Mouse (Mus musculus) forebrain, embryonic 12.5 days (tissue): ENCODE results near the gene Sgms2. TPM values are rescaled to one million over a fixed set of nuclear protein-coding genes. Genes with fewer than 3 reads are reported as not detected.

Experiments
- ATAC-seq: fragments of 200-750 bp; cut with Nextera tagmentation; 2 replicates; pipeline ENCODE4 v1.8.0; 2017; ENCODE audit warnings: moderate TSS enrichment; ENCODE audit not compliant: low FRiP score
- H3K27ac ChIP-seq: fragments of 300-500 bp; sonication (generic); 2 replicates; pipeline ENCODE4 v1.5.1; 2016; ENCODE audit warnings: mild to moderate bottlenecking
- H3K27me3 ChIP-seq: fragments of 300-500 bp; sonication (generic); 2 replicates; pipeline ENCODE4 v1.6.1; 2016; ENCODE audit warnings: mild to moderate bottlenecking
- H3K36me3 ChIP-seq: fragments of 300-500 bp; sonication (generic); replicated peaks from 2 replicates; pipeline ENCODE4 v1.6.1; 2016; ENCODE audit warnings: mild to moderate bottlenecking
- H3K4me1 ChIP-seq: fragments of 300-500 bp; sonication (generic); 2 replicates; pipeline ENCODE4 v1.6.1; 2016
- H3K4me2 ChIP-seq: fragments of 300-500 bp; sonication (generic); 2 replicates; pipeline ENCODE4 v1.6.1; 2016; ENCODE audit warnings: mild to moderate bottlenecking, moderate library complexity
- H3K4me3 ChIP-seq: fragments of 300-500 bp; sonication (generic); replicated peaks from 2 replicates; pipeline ENCODE4 v1.5.1; 2016; ENCODE audit warnings: mild to moderate bottlenecking
- H3K9ac ChIP-seq: fragments of 300-500 bp; sonication (generic); 2 replicates; pipeline ENCODE4 v1.6.1; 2016; ENCODE audit warnings: mild to moderate bottlenecking
- H3K9me3 ChIP-seq: fragments of 300-500 bp; sonication (generic); 2 replicates; pipeline ENCODE4 v1.6.1; 2016
- WGBS: fragments of 180-500 bp; shearing (Covaris S2); methylation state at CpG from one replicate; pipeline ENCODE4 v1.1.7; 2016; 5-methylcytosine and 5-hydroxymethylcytosine counted together
- polyA plus RNA-seq: library from polyadenylated mRNA; unstranded; fragments of >200 nt; fragmentation: Nextera tagmentation; extraction: Ambion mirVana; gene quantifications from 2 replicates; pipeline ENCODE4 v1.2.1, GENCODE M21; 2016

Gene Sgms2
- polyA plus RNA-seq, 1 experiment from 2014 or later = 1.00 TPM

GRCm38 (mm10) chr3:131501677-131502370, 10.6 kb upstream of the Sgms2 start:
- H3K9me3 ChIP-seq = no peaks in the 10 kb centered on the region
- H3K4me3 ChIP-seq = no peak overlapping the region
- 57% methylated on average over 10 of the region's 10 CpGs for WGBS
- no peaks in the 10 kb centered on the region for H3K36me3 ChIP-seq
- H3K9ac ChIP-seq = no peak overlapping the region
- H3K4me2 ChIP-seq = no peak overlapping the region
- H3K4me1 ChIP-seq = 0 out of 2 replicates have a peak, but pooled peaks cover 3% of the 10 kb centered on the region
- ATAC-seq = no peak
- no peak overlapping the region for H3K27ac ChIP-seq
- no peaks in the 10 kb centered on the region for H3K27me3 ChIP-seq

- Histone ChIP-seq H3K9ac (no peak overlapping the region), H3K36me3 (no peaks in the 10 kb centered on the region), H3K4me3 (no peak overlapping the region), H3K4me2 (no peak overlapping the region), H3K27me3 (no peaks in the 10 kb centered on the region), H3K9me3 (no peaks in the 10 kb centered on the region), H3K27ac (no peak overlapping the region), H3K4me1 (0 out of 2 replicates have a peak, but pooled peaks cover 3% of the 10 kb centered on the region)
- no peak for ATAC-seq
- WGBS = 90% methylated on average over 6 of the region's 6 CpGs
Observed at GRCm38 (mm10) chr3:131499651-131500050, 8.4 kb upstream of the Sgms2 start.

GRCm38 (mm10) chr3:131496506-131497122, 5.4 kb upstream of the Sgms2 start:
- Histone ChIP-seq H3K4me1 (no peaks in the 10 kb centered on the region), H3K9me3 (no peaks in the 10 kb centered on the region), H3K4me2 (no peak overlapping the region), H3K36me3 (no peaks in the 10 kb centered on the region), H3K4me3 (no peak overlapping the region), H3K27me3 (peaks cover 12% of the 10 kb centered on the region), H3K27ac (no peak overlapping the region), H3K9ac (no peak overlapping the region)
- 0 out of 2 replicates have a peak, but pooled peaks have one; percentile 44 for ATAC-seq
- WGBS = 42% methylated on average over 10 of the region's 10 CpGs

- no peak for ATAC-seq
- Histone ChIP-seq H3K36me3 (no peaks in the 10 kb centered on the region), H3K4me1 (peaks cover 7% of the 10 kb centered on the region), H3K4me2 (no peak overlapping the region), H3K9me3 (no peaks in the 10 kb centered on the region), H3K4me3 (no peak overlapping the region), H3K27ac (no peak overlapping the region), H3K9ac (no peak overlapping the region), H3K27me3 (peaks cover 26% of the 10 kb centered on the region)
- 90% methylated on average over 1 of the region's 1 CpGs for WGBS
Observed at GRCm38 (mm10) chr3:131495076-131495475, 3.9 kb upstream of the Sgms2 start.

GRCm38 (mm10) chr3:131493194-131493593, 2.0 kb upstream of the Sgms2 start:
- Histone ChIP-seq H3K4me2 (no peak overlapping the region), H3K4me3 (no peak overlapping the region), H3K4me1 (peaks cover 13% of the 10 kb centered on the region), H3K9ac (no peak overlapping the region), H3K36me3 (no peaks in the 10 kb centered on the region), H3K27me3 (peaks cover 44% of the 10 kb centered on the region), H3K27ac (no peak overlapping the region), H3K9me3 (no peaks in the 10 kb centered on the region)
- no peak for ATAC-seq
- WGBS = 77% methylated on average over 6 of the region's 6 CpGs

- no peak for ATAC-seq
Observed at GRCm38 (mm10) chr3:131491980-131492379, 769 bp upstream of the Sgms2 start.

GRCm38 (mm10) chr3:131490143-131490908, 885 bp downstream of the Sgms2 start:
- WGBS = under 1% methylated on average over 64 of the region's 78 CpGs
- peak overlapping the region; percentile 75 for H3K9ac ChIP-seq
- H3K9me3 ChIP-seq = no peaks in the 10 kb centered on the region
- H3K27me3 ChIP-seq = peaks cover 56% of the 10 kb centered on the region
- peaks cover 17% of the 10 kb centered on the region for H3K4me1 ChIP-seq
- peak; percentile 89 for ATAC-seq
- H3K4me2 ChIP-seq = peak overlapping the region; percentile 95
- 0 out of 2 replicates have a peak overlapping the region, but pooled peaks have one; percentile 8 for H3K27ac ChIP-seq
- peak overlapping the region; percentile 77 for H3K4me3 ChIP-seq
- H3K36me3 ChIP-seq = no peaks in the 10 kb centered on the region

More at GRCm38 (mm10) chr3:131491980-131492379, 769 bp upstream of the Sgms2 start:
- Histone ChIP-seq H3K27ac (no peak overlapping the region), H3K4me2 (no peak overlapping the region), H3K4me3 (no peak overlapping the region), H3K27me3 (peaks cover 56% of the 10 kb centered on the region), H3K9me3 (no peaks in the 10 kb centered on the region), H3K9ac (no peak overlapping the region), H3K4me1 (peaks cover 13% of the 10 kb centered on the region), H3K36me3 (no peaks in the 10 kb centered on the region)
- WGBS = 92% methylated on average over 7 of the region's 7 CpGs

- 0 out of 2 replicates have a peak overlapping the region, but pooled peaks have one; percentile 8 for H3K27ac ChIP-seq
- ATAC-seq = peak; percentile 86
- peaks cover 56% of the 10 kb centered on the region for H3K27me3 ChIP-seq
Observed at GRCm38 (mm10) chr3:131489657-131490142, 1.5 kb downstream of the Sgms2 start.

GRCm38 (mm10) chr3:131488969-131489368, 2.2 kb downstream of the Sgms2 start:
- peaks cover 17% of the 10 kb centered on the region for H3K4me1 ChIP-seq
- no peak overlapping the region for H3K4me3 ChIP-seq
- peak overlapping the region; percentile 95; the same call in 1 of the 2 replicates for H3K4me2 ChIP-seq
- H3K27me3 ChIP-seq = peaks cover 56% of the 10 kb centered on the region
- no peak overlapping the region for H3K27ac ChIP-seq
- 23% methylated on average over 5 of the region's 5 CpGs for WGBS
- no peaks in the 10 kb centered on the region for H3K9me3 ChIP-seq
- H3K36me3 ChIP-seq = no peaks in the 10 kb centered on the region
- H3K9ac ChIP-seq = no peak overlapping the region
- no peak for ATAC-seq

More at GRCm38 (mm10) chr3:131489657-131490142, 1.5 kb downstream of the Sgms2 start:
- Histone ChIP-seq H3K4me2 (peak overlapping the region; percentile 95), H3K4me1 (peaks cover 17% of the 10 kb centered on the region), H3K36me3 (no peaks in the 10 kb centered on the region), H3K4me3 (peak overlapping the region; percentile 77), H3K9ac (peak overlapping the region; percentile 75), H3K9me3 (no peaks in the 10 kb centered on the region)
- WGBS = 0% methylated on average over 25 of the region's 36 CpGs

- no peak for ATAC-seq
Observed at GRCm38 (mm10) chr3:131488403-131488802, 2.8 kb downstream of the Sgms2 start.

GRCm38 (mm10) chr3:131485388-131485787, 5.8 kb downstream of the Sgms2 start:
- H3K4me2 ChIP-seq = no peak overlapping the region
- H3K27me3 ChIP-seq = peaks cover 38% of the 10 kb centered on the region
- H3K9ac ChIP-seq = no peak overlapping the region
- 38% methylated on average over 5 of the region's 5 CpGs for WGBS
- no peaks in the 10 kb centered on the region for H3K36me3 ChIP-seq
- H3K4me1 ChIP-seq = peaks cover 17% of the 10 kb centered on the region; the same call in 1 of the 2 replicates
- no peak for ATAC-seq
- no peak overlapping the region for H3K4me3 ChIP-seq
- H3K27ac ChIP-seq = no peak overlapping the region
- H3K9me3 ChIP-seq = 0 out of 2 replicates have a peak, but pooled peaks cover 4% of the 10 kb centered on the region

More at GRCm38 (mm10) chr3:131488403-131488802, 2.8 kb downstream of the Sgms2 start:
- no peak overlapping the region for H3K4me3 ChIP-seq
- no peak overlapping the region for H3K9ac ChIP-seq
- H3K27me3 ChIP-seq = peaks cover 58% of the 10 kb centered on the region
- WGBS = 76% methylated on average over 9 of the region's 9 CpGs
- H3K36me3 ChIP-seq = no peaks in the 10 kb centered on the region
- H3K4me2 ChIP-seq = no peak overlapping the region
- H3K27ac ChIP-seq = no peak overlapping the region
- peaks cover 17% of the 10 kb centered on the region for H3K4me1 ChIP-seq
- no peaks in the 10 kb centered on the region for H3K9me3 ChIP-seq

GRCm38 (mm10) chr3:131483650-131484049, 7.6 kb downstream of the Sgms2 start:
- no peak overlapping the region for H3K9ac ChIP-seq
- H3K9me3 ChIP-seq = 0 out of 2 replicates have a peak, but pooled peaks cover 4% of the 10 kb centered on the region
- ATAC-seq = no peak
- 58% methylated on average over 7 of the region's 7 CpGs for WGBS
- peaks cover 11% of the 10 kb centered on the region; the same call in 1 of the 2 replicates for H3K4me1 ChIP-seq
- H3K4me2 ChIP-seq = no peak overlapping the region
- H3K36me3 ChIP-seq = no peaks in the 10 kb centered on the region
- H3K27ac ChIP-seq = no peak overlapping the region
- peaks cover 22% of the 10 kb centered on the region for H3K27me3 ChIP-seq
- H3K4me3 ChIP-seq = no peak overlapping the region
